Mouse (Mus musculus): ENCODE results near the gene Mapre1. TPM values are rescaled to one million over a fixed set of nuclear protein-coding genes. Genes with fewer than 3 reads are reported as not detected.
A peak's percentile ranks its signal among the peaks of the same experiment; 100 is the strongest.
"Not testable (repeated sequence)": the region's sequence is repeated elsewhere in the genome, so short reads cannot be mapped to it uniquely, and the experiment has no call there.

The Mapre1 gene
- total and polyA plus RNA-seq, 2 experiments from 2014 or later = 91.8 to 372 TPM

- Histone ChIP-seq H3K9me3 (ENCODE audit: low read length) (no peaks in the 10 kb centered on the region), H3K9ac (replicated peaks; ENCODE audit: low read length, poor library complexity, severe bottlenecking) (no peak overlapping the region), H3K36me3 (ENCODE audit: insufficient read depth, low read length) (no peaks in the 10 kb centered on the region), H3K4me1 (ENCODE audit: insufficient read depth, low read length) (no peaks in the 10 kb centered on the region), H3K4me3 (ENCODE audit: low read depth, low read length) (no peak overlapping the region), H3K4me2 (ENCODE audit: low read depth, low read length, poor library complexity, severe bottlenecking) (no peak overlapping the region), H3K27me3 (ENCODE audit: insufficient read depth, low read length) (no peaks in the 10 kb centered on the region), H3K27ac (ENCODE audit: low read depth, low read length) (no peak overlapping the region)
- 49% methylated on average over 8 of the region's 8 CpGs for WGBS
- DNase-seq (ENCODE audit: low spot score) (peak; percentile 64), ATAC-seq (ENCODE audit: low FRiP score) (no peak)
- TF ChIP-seq CTCF (IDR thresholded peaks at IDR 0.05) = peak; percentile 80
Measured at GRCm38 (mm10) chr2:153710701-153711330, 30.3 kb upstream of the Mapre1 start.

GRCm38 (mm10) chr2:153712646-153713091, 28.4 kb upstream of the Mapre1 start:
- no peaks in the 10 kb centered on the region for H3K36me3 ChIP-seq (ENCODE audit: insufficient read depth, low read length)
- no peaks in the 10 kb centered on the region for H3K4me1 ChIP-seq (ENCODE audit: insufficient read depth, low read length)
- peak overlapping the region; percentile 32; the same call in 1 of the 2 replicates for H3K27ac ChIP-seq (ENCODE audit: low read depth, low read length)
- 11% methylated on average over 3 of the region's 3 CpGs for WGBS
- DNase-seq (ENCODE audit: low spot score) (peak; percentile 74), ATAC-seq (ENCODE audit: low FRiP score) (peak; percentile 78)
- H3K4me3 ChIP-seq (ENCODE audit: low read depth, low read length) = no peak overlapping the region
- no peak overlapping the region for H3K4me2 ChIP-seq (ENCODE audit: low read depth, low read length, poor library complexity, severe bottlenecking)
- no peak for TF ChIP-seq CTCF (IDR thresholded peaks at IDR 0.05)
- no peak overlapping the region for H3K9ac ChIP-seq (replicated peaks; ENCODE audit: low read length, poor library complexity, severe bottlenecking)
- H3K9me3 ChIP-seq (ENCODE audit: low read length) = no peaks in the 10 kb centered on the region
- no peaks in the 10 kb centered on the region for H3K27me3 ChIP-seq (ENCODE audit: insufficient read depth, low read length)

- no peak for TF ChIP-seq CTCF (IDR thresholded peaks at IDR 0.05)
- ATAC-seq (ENCODE audit: low FRiP score) (peak; percentile 83), DNase-seq (ENCODE audit: low spot score) (peak; percentile 87)
- Histone ChIP-seq H3K36me3 (ENCODE audit: insufficient read depth, low read length) (no peaks in the 10 kb centered on the region), H3K9me3 (ENCODE audit: low read length) (no peaks in the 10 kb centered on the region), H3K4me3 (ENCODE audit: low read depth, low read length) (no peak overlapping the region), H3K9ac (replicated peaks; ENCODE audit: low read length, poor library complexity, severe bottlenecking) (no peak overlapping the region), H3K27ac (ENCODE audit: low read depth, low read length) (peak overlapping the region; percentile 32; the same call in 1 of the 2 replicates), H3K4me2 (ENCODE audit: low read depth, low read length, poor library complexity, severe bottlenecking) (no peak overlapping the region), H3K4me1 (ENCODE audit: insufficient read depth, low read length) (no peaks in the 10 kb centered on the region), H3K27me3 (ENCODE audit: insufficient read depth, low read length) (no peaks in the 10 kb centered on the region)
- 26% methylated on average over 4 of the region's 4 CpGs for WGBS
Measured at GRCm38 (mm10) chr2:153713227-153713626, 27.8 kb upstream of the Mapre1 start.

- not testable (repeated sequence) for H3K4me1 ChIP-seq (ENCODE audit: insufficient read depth, low read length); H3K36me3 ChIP-seq (ENCODE audit: insufficient read depth, low read length); H3K4me3 ChIP-seq (ENCODE audit: low read depth, low read length); H3K4me2 ChIP-seq (ENCODE audit: low read depth, low read length, poor library complexity, severe bottlenecking); H3K9me3 ChIP-seq (ENCODE audit: low read length); H3K9ac ChIP-seq (replicated peaks; ENCODE audit: low read length, poor library complexity, severe bottlenecking); DNase-seq (ENCODE audit: low spot score); H3K27ac ChIP-seq (ENCODE audit: low read depth, low read length); H3K27me3 ChIP-seq (ENCODE audit: insufficient read depth, low read length); ATAC-seq (ENCODE audit: low FRiP score)
- 71% methylated on average over 3 of the region's 3 CpGs for WGBS
Measured at GRCm38 (mm10) chr2:153717861-153718260, 23.2 kb upstream of the Mapre1 start.

- no peak overlapping the region for H3K27ac ChIP-seq (ENCODE audit: low read depth, low read length)
- TF ChIP-seq CTCF (IDR thresholded peaks at IDR 0.05) = no peak
- H3K4me3 ChIP-seq (ENCODE audit: low read depth, low read length) = no peak overlapping the region
- DNase-seq (ENCODE audit: low spot score) = no peak
- H3K27me3 ChIP-seq (ENCODE audit: insufficient read depth, low read length) = no peaks in the 10 kb centered on the region
- H3K4me1 ChIP-seq (ENCODE audit: insufficient read depth, low read length) = no peaks in the 10 kb centered on the region
- no peak overlapping the region for H3K4me2 ChIP-seq (ENCODE audit: low read depth, low read length, poor library complexity, severe bottlenecking)
- ATAC-seq (ENCODE audit: low FRiP score) = no peak
- no peaks in the 10 kb centered on the region for H3K9me3 ChIP-seq (ENCODE audit: low read length)
- 88% methylated on average over 1 of the region's 1 CpGs for WGBS
- no peaks in the 10 kb centered on the region for H3K36me3 ChIP-seq (ENCODE audit: insufficient read depth, low read length)
- H3K9ac ChIP-seq (replicated peaks; ENCODE audit: low read length, poor library complexity, severe bottlenecking) = no peak overlapping the region
Measured at GRCm38 (mm10) chr2:153723098-153723497, 18.0 kb upstream of the Mapre1 start.

GRCm38 (mm10) chr2:153724424-153724823, 16.6 kb upstream of the Mapre1 start:
- no peak for TF ChIP-seq CTCF (IDR thresholded peaks at IDR 0.05)
- Histone ChIP-seq H3K36me3 (ENCODE audit: insufficient read depth, low read length) (no peaks in the 10 kb centered on the region), H3K4me3 (ENCODE audit: low read depth, low read length) (no peak overlapping the region), H3K9ac (replicated peaks; ENCODE audit: low read length, poor library complexity, severe bottlenecking) (no peak overlapping the region), H3K4me2 (ENCODE audit: low read depth, low read length, poor library complexity, severe bottlenecking) (no peak overlapping the region), H3K27ac (ENCODE audit: low read depth, low read length) (no peak overlapping the region), H3K4me1 (ENCODE audit: insufficient read depth, low read length) (no peaks in the 10 kb centered on the region), H3K27me3 (ENCODE audit: insufficient read depth, low read length) (no peaks in the 10 kb centered on the region), H3K9me3 (ENCODE audit: low read length) (no peaks in the 10 kb centered on the region)
- DNase-seq (ENCODE audit: low spot score) (no peak), ATAC-seq (ENCODE audit: low FRiP score) (no peak)
- 91% methylated on average over 2 of the region's 2 CpGs for WGBS
